Mouse (Mus musculus) layer of hippocampus, postnatal 10 days (tissue): ENCODE results near the gene Tspan4. TPM values are rescaled to one million over a fixed set of nuclear protein-coding genes. Genes with fewer than 3 reads are reported as not detected.
A peak's percentile ranks its signal among the peaks of the same experiment; 100 is the strongest.

Source experiments
- DNase-seq, 2 experiments: peaks; one replicate each; pipeline ENCODE4 v3.0.0; 2021; ENCODE audit warnings: low spot score in 2 of 2
- long read RNA-seq: library from polyadenylated mRNA; stranded (forward); transcript quantifications from one replicate; pipeline ENCODE4 v2.0.0, GENCODE M21; 2023
- total RNA-seq, 2 experiments: library from RNA; stranded (reverse); gene quantifications; 2 replicates each; pipeline ENCODE4 v1.2.3; 2021

Tspan4 gene
- 10 to 100 TPM; 32.9 to 34.1 TPM for total RNA-seq
- long read RNA-seq, transcript Tspan4-201 (8 exons, 1,466 nt): minor isoform, 6 of 79 reads
- long read RNA-seq, transcript Tspan4-202 (8 exons, 1,281 nt): major isoform, 9 of 79 reads
- long read RNA-seq, partial matches to known transcripts: 61 of 79 reads
- long read RNA-seq, other reads (novel, unspliced or antisense): 3 of 79 reads

GRCm38 (mm10) chr7:141475011-141475804, at the start of gene Tspan4, which contains the start of gene Polr2l:
Gene Tspan4 (plus strand): TSS chr7:141475240.
Gene Polr2l (minus strand): TSS chr7:141475132.
- peak; percentile 85 to 88 for DNase-seq

- no peak for DNase-seq
These were observed 47.9 kb upstream of the Tspan4 start for GRCm38 (mm10) chr7:141426948-141427730.

- DNase-seq: no peak
These were observed 46.3 kb upstream of the Tspan4 start for GRCm38 (mm10) chr7:141428701-141429100.

GRCm38 (mm10) chr7:141429310-141429709, 45.7 kb upstream of the Tspan4 start, which contains the start of gene Cend1:
Gene Cend1 (minus strand): TSS chr7:141429491.
- DNase-seq: peak; percentile 71 to 79

DNA sequence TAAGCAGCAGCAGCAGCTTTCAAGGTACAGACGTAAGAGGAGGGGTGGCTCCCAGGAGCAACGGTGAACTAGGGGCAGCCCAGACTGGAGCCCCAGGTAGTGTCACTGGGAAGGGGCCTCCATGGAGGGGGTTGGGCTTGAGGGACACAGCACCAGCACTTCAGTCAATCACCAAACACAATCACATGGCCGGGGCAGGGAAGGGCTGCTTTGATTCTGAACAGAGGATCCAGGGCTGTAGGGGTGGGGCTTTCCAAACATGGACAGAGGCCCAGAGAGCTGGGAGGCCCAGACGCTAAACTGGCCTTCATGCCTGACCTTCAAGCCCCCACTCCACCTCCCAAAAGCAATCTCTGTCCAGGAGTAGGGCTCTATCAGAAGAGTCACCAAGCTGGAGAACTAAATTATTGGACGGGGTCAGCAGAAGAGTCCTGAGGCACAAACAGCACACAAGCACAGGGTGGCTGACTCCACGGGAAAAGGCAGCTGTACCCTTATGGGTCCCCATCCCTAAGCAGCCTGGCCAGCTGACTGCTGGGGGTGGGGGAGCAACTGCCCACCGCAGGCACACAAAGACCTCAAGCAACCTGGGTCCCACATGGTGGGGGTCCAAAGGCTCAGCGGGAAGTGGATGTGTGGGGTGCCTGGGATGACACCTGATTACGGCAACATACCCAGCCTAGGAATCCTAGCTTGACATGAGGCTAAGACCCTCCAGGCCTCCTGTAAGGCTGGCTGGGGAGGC, 45.0 kb upstream of the Tspan4 start:
- no peak for DNase-seq

GRCm38 (mm10) chr7:141430585-141431240, 44.3 kb upstream of the Tspan4 start:
- no peak for DNase-seq

- no peak for DNase-seq
These were observed 43.4 kb upstream of the Tspan4 start for GRCm38 (mm10) chr7:141431434-141432185.

DNA sequence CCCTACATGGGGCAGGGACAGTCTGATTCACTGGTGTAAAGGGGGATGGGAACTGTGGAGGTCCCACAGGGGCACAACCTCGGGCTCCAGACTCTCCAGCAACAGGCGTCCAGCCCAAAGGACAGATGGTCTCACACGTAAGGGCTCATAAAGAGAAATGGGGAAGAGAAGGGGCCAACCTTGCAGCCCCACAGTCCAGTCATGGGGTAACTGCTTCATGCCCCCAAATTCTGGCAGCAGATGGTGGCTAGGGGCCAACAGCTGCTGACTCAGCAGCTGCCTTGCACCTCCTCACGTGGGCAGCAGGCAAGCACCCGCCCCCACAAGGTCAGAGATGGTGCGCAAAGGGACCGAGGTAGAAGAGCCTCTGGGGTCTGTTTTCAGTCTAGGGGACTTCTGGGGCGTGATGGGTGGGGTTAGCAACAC, 42.8 kb upstream of the Tspan4 start:
- no peak for DNase-seq

DNA sequence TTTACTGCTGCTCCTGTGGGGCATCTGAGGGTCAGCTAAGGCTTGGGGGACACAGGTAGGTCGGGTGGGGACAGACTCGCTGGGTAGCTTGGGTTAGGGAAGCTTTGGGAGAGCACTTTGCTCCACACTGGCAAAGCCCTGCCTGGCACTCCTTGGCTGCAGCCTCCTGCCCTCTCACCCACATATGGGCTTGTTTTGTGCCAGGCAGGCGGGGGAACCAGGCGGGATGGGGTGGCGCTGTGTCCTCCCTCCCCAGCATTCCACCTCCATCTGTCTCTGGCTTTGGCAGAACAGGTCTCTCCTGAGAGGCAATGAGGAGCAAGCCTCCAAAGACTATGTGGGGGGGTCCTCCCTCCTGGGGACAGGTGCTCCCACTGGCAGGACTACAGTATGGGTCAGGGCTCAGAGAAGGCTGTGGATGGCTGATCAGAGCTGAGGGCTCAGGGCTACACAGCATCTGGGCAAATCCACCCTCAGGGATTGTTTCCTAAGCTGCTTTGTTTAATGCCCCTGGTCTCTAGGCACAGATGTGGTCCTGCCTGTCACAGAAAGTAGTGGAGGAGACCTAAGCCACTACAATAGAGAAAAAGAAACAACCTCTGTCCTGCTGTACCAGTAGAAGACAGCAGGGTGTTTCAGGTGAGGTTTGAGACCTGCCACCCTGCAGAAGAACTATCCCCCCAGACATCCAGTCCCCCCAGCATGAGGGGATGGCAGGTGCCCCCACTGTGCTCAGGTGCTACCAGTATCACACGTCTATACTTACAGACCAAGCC, 42.1 kb upstream of the Tspan4 start:
- DNase-seq: no peak

- no peak for DNase-seq
These were observed 41.3 kb upstream of the Tspan4 start for GRCm38 (mm10) chr7:141433517-141434400.

DNA sequence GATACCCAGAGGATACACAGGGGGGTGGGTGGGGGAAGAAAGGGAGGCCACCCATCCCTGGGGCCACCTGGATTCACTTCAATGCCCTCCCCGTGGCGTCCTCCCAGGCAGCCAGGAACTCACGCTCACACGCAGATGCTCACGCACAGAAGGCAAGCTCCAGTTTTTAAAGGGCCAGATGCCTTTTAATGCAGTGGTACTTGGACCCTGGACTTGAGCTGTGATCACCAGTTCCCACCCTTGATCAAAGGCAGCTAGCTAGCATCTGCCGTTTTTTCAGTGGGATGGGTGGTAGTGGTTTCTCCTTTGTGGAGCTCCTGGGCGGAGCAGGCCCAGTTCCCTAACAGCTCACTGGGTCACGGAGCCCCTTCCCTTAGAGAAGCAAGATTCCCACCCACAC, 40.6 kb upstream of the Tspan4 start:
- DNase-seq: peak; percentile 59 to 69

DNA sequence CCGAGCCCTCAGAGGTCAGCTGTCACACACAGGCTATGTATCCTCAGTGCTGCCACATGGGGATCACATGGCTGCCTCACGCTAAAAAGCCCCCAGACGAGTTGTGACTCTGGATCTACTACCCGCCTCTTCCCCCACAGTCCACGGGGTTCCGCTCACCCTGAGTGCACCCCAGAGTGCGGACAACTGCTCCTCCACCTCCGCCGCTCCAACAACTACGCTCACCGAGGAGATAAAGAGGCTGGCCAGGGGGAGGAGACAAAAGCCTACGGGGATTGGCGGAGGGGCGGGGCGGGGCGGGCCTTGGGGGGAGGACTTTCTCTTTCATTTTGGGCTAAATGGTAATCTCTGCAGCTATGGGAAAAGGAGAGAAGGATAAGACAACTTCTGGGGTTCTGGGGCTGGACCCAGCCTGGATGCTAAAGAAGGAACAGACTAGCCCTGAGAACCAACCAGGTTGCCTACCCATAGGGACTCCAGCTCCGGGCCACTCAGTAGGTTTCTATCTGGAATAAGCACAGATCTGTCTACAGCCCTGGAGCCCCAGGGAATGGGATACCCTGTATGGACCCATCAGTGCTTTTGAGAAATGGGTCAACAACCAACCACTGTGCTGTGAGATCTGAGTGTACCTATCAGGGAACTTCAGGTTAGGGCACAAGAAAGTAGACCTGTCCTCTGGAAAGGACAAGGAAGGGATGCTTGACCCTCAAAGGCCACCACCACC, 39.7 kb upstream of the Tspan4 start:
- peak in 1 of 2 experiments; percentile 50 for DNase-seq

DNA sequence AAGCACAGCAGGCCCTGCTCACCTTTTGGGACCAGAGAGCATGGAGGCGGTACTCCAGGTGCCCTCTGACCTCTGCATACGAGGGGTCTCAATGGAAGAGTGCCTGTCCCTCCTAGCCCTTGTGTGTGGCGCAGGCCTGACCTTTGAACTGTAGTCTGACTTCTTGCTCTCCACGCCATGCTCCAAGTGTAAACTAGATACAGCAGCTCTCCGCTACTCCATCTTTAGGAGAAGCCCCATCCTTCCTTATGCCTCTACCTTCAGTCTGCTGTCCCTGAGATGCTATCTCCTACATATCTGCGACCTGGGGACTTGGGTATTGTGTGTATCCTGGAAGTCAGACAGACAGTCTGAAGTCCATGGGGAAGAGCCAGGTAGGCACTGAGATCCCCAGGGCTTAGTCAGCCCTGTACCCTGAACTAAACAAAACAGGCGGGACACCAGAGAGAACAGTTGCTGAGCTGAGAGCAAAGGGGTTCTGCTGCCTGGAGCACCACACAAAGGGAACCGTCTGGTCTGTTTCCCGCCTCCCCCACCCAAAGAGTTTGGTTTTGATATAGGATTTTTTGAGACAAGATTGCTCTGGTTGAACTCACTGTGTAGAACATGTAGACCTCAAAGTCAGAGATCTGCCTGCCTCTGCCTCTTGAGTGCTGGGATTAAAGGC, 39.1 kb upstream of the Tspan4 start:
- DNase-seq: no peak

DNA sequence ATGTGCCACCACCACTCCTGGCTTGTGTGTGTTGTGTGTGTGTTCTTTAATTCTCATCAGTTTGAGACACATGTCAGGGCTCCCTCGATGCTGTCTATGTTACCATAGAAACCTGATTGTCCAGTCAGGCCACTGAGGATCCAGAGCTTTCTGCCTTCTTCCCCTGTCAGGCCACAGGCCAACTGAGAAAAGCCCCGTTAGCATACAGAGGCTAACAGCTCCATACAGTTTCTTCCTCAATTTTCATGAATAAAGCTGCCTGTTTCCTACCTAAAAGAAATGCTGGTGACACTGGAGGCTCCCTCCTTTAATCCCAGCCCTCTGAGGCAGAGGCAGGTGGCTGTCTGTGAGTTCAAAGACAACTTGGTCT, 38.5 kb upstream of the Tspan4 start:
- no peak for DNase-seq

GRCm38 (mm10) chr7:141437178-141438120, 37.6 kb upstream of the Tspan4 start, which contains the start of gene Slc25a22:
Gene Slc25a22 (minus strand): TSS chr7:141437892.
- DNase-seq: peak; percentile 84 to 90
